Mouse (Mus musculus) cortical plate, adult 2 months (tissue): ENCODE measurements around the gene Slfn9.
"Not testable (repeated sequence)": the region's sequence is repeated elsewhere in the genome, so short reads cannot be mapped to it uniquely, and the experiment has no call there.

Experiments used
- CTCF ChIP-seq: fragments of 200-500 bp; IDR thresholded peaks from 2 replicates; pipeline ENCODE4 v1.5.1; 2011; ENCODE audit warnings: mild to moderate bottlenecking, control low read depth, low read length; ENCODE audit not compliant: insufficient read depth; ENCODE audit errors: extremely low read depth
- POLR2A ChIP-seq: fragments of 200-500 bp; IDR thresholded peaks from 2 replicates; pipeline ENCODE4 v1.6.1; 2011; ENCODE audit warnings: mild to moderate bottlenecking, low read length, control low read depth; ENCODE audit not compliant: insufficient read depth; ENCODE audit errors: extremely low read depth

- not testable (repeated sequence) for TF ChIP-seq CTCF, POLR2A
Measured at GRCm38 (mm10) chr11:82982409-82982808, 9.2 kb downstream of the Slfn9 start.
